Mouse (Mus musculus) forebrain, postnatal 0 days (tissue): ENCODE measurements around the gene 2310011J03Rik. TPM values are rescaled to one million over a fixed set of nuclear protein-coding genes. Genes with fewer than 3 reads are reported as not detected.
A peak's percentile ranks its signal among the peaks of the same experiment; 100 is the strongest.

Experiments used
- ATAC-seq: fragments of 200-750 bp; cut with Nextera tagmentation; 2 replicates; pipeline ENCODE4 v1.8.0; 2017; ENCODE audit warnings: mild to moderate bottlenecking, moderate library complexity
- DNase-seq: peaks from one replicate; pipeline ENCODE4 v3.0.0-alpha.2; 2015
- H3K27ac ChIP-seq: fragments of 300-500 bp; sonication (generic); 2 replicates; pipeline ENCODE4 v1.5.1; 2014; ENCODE audit warnings: low read depth, mild to moderate bottlenecking, antibody characterized with exemption, low read length, moderate library complexity, mixed read lengths
- H3K27me3 ChIP-seq: fragments of 300-500 bp; sonication (generic); 2 replicates; pipeline ENCODE4 v1.6.1; 2014; ENCODE audit warnings: mild to moderate bottlenecking, low read length, mixed read lengths; ENCODE audit not compliant: insufficient read depth
- H3K36me3 ChIP-seq: fragments of 300-500 bp; sonication (generic); 2 replicates; pipeline ENCODE4 v1.6.1; 2014; ENCODE audit warnings: mild to moderate bottlenecking, moderate library complexity; ENCODE audit not compliant: insufficient read depth
- H3K4me1 ChIP-seq: fragments of 300-500 bp; sonication (generic); 2 replicates; pipeline ENCODE4 v1.6.1; 2014; ENCODE audit warnings: antibody characterized with exemption; ENCODE audit not compliant: insufficient read depth
- H3K4me2 ChIP-seq: fragments of 300-500 bp; sonication (generic); 2 replicates; pipeline ENCODE4 v1.6.1; 2014; ENCODE audit warnings: low read depth, mild to moderate bottlenecking, moderate library complexity
- H3K4me3 ChIP-seq: fragments of 300-500 bp; sonication (generic); 2 replicates; pipeline ENCODE4 v1.5.1; 2014; ENCODE audit warnings: low read depth, low read length, mixed read lengths
- H3K9ac ChIP-seq: fragments of 300-500 bp; sonication (generic); 2 replicates; pipeline ENCODE4 v1.6.1; 2014; ENCODE audit warnings: mild to moderate bottlenecking
- H3K9me3 ChIP-seq: fragments of 300-500 bp; sonication (generic); 2 replicates; pipeline ENCODE4 v1.6.1; 2016; ENCODE audit warnings: low read length
- CTCF ChIP-seq: sonication (generic); IDR thresholded peaks from 2 replicates; pipeline ENCODE4 v1.5.1; 2016; ENCODE audit warnings: antibody characterized with exemption, control low read depth, low read depth
- WGBS: fragments of 180-500 bp; shearing (Covaris S2); extraction: QIAGEN DNeasy Blood & Tissue Kit; methylation state at CpG from one replicate; pipeline ENCODE4 v1.1.7; 2014; 5-methylcytosine and 5-hydroxymethylcytosine counted together
- polyA plus RNA-seq: library from polyadenylated mRNA; unstranded; fragments of >200 nt; fragmentation: Nextera tagmentation; extraction: Ambion mirVana; gene quantifications from 2 replicates; pipeline ENCODE4 v1.2.1, GENCODE M21; 2015
- total RNA-seq: library from RNA; depleted of rRNA; stranded (reverse); fragments of >200 nt; gene quantifications from 2 replicates; pipeline ENCODE4 v1.2.3, GENCODE M21; 2014

Gene 2310011J03Rik
- total and polyA plus RNA-seq, 2 experiments from 2014 or later, result 22.8 to 32.4 TPM

GRCm38 (mm10) chr10:80317011-80317410 is 3.3 kb downstream of the 2310011J03Rik start:
- Histone ChIP-seq H3K27ac (0 out of 2 replicates have a peak overlapping the region, but pooled peaks have one; percentile 21), H3K4me2 (no peak overlapping the region), H3K9me3 (no peaks in the 10 kb centered on the region), H3K9ac (no peak overlapping the region), H3K27me3 (no peaks in the 10 kb centered on the region), H3K4me1 (peaks cover 3% of the 10 kb centered on the region; the same call in 1 of the 2 replicates), H3K36me3 (peaks cover 65% of the 10 kb centered on the region), H3K4me3 (no peak overlapping the region)
- DNase-seq (no peak), ATAC-seq (no peak)
- 69% methylated on average over 10 of the region's 10 CpGs for WGBS
- TF ChIP-seq CTCF, result no peak

GRCm38 (mm10) chr10:80316359-80316781 is 4.0 kb downstream of the 2310011J03Rik start:
- no peak overlapping the region for H3K9ac ChIP-seq
- WGBS, result 25% methylated on average over 11 of the region's 11 CpGs
- H3K9me3 ChIP-seq, result no peaks in the 10 kb centered on the region
- H3K4me1 ChIP-seq, result peaks cover 3% of the 10 kb centered on the region; the same call in 1 of the 2 replicates
- no peak overlapping the region for H3K4me2 ChIP-seq
- H3K27me3 ChIP-seq, result no peaks in the 10 kb centered on the region
- H3K4me3 ChIP-seq, result no peak overlapping the region
- TF ChIP-seq CTCF, result no peak
- no peak for DNase-seq
- H3K27ac ChIP-seq, result peak overlapping the region; percentile 21; the same call in 1 of the 2 replicates
- H3K36me3 ChIP-seq, result peaks cover 72% of the 10 kb centered on the region
- peak; percentile 48 for ATAC-seq

DNA sequence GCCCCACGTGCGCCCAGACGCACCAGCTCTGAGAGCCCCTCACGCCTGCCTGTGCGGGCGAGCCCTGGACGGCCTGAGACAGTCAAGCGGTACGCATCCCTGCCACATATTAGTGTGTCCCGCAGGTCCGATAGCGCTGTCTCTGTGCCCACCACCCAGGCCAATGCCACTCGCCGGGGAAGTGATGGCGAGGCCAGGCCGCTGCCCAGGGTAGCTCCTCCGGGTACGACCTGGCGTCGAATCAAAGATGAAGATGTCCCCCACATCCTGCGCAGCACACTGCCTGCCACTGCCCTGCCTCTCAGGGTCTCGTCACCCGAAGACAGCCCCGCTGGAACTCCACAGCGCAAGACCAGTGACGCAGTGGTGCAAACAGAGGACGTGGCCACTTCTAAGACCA is 5.0 kb downstream of the 2310011J03Rik start:
- peaks cover 82% of the 10 kb centered on the region for H3K36me3 ChIP-seq
- TF ChIP-seq CTCF, result no peak
- no peak overlapping the region for H3K4me2 ChIP-seq

DNA sequence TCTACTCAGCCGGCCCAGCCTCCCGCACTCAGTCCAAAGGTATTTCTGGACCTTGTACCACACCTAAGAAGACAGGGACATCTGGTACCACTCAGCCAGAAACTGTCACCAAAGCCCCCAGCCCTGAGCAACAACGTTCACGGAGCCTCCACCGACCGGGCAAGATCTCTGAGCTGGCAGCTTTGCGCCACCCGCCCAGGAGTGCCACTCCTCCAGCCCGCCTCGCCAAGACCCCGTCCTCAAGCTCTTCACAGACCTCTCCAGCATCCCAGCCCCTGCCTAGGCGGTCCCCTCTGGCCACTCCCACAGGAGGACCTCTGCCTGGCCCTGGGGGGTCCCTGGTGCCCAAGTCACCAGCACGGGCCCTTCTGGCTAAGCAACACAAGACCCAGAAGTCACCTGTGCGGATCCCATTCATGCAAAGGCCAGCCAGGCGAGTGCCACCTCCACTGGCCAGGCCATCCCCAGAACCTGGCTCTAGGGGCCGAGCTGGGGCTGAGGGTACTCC is 5.8 kb downstream of the 2310011J03Rik start:
- no peak for TF ChIP-seq CTCF
- WGBS, result 63% methylated on average over 16 of the region's 16 CpGs
- H3K4me1 ChIP-seq, result peaks cover 2% of the 10 kb centered on the region; the same call in 1 of the 2 replicates
- H3K36me3 ChIP-seq, result peaks cover 88% of the 10 kb centered on the region
- no peak overlapping the region for H3K4me3 ChIP-seq
- no peaks in the 10 kb centered on the region for H3K27me3 ChIP-seq
- ATAC-seq, result no peak
- H3K27ac ChIP-seq, result no peak overlapping the region
- H3K9ac ChIP-seq, result no peak overlapping the region
- no peak for DNase-seq
- no peak overlapping the region for H3K4me2 ChIP-seq
- no peaks in the 10 kb centered on the region for H3K9me3 ChIP-seq

More for the DNA sequence above, 5.0 kb downstream of the 2310011J03Rik start:
- no peak overlapping the region for H3K4me3 ChIP-seq
- DNase-seq (no peak), ATAC-seq (no peak)
- no peaks in the 10 kb centered on the region for H3K9me3 ChIP-seq
- H3K4me1 ChIP-seq, result peaks cover 3% of the 10 kb centered on the region; the same call in 1 of the 2 replicates
- WGBS, result 60% methylated on average over 27 of the region's 27 CpGs
- 0 out of 2 replicates have a peak overlapping the region, but pooled peaks have one; percentile 9 for H3K27ac ChIP-seq
- H3K27me3 ChIP-seq, result no peaks in the 10 kb centered on the region
- H3K9ac ChIP-seq, result no peak overlapping the region

DNA sequence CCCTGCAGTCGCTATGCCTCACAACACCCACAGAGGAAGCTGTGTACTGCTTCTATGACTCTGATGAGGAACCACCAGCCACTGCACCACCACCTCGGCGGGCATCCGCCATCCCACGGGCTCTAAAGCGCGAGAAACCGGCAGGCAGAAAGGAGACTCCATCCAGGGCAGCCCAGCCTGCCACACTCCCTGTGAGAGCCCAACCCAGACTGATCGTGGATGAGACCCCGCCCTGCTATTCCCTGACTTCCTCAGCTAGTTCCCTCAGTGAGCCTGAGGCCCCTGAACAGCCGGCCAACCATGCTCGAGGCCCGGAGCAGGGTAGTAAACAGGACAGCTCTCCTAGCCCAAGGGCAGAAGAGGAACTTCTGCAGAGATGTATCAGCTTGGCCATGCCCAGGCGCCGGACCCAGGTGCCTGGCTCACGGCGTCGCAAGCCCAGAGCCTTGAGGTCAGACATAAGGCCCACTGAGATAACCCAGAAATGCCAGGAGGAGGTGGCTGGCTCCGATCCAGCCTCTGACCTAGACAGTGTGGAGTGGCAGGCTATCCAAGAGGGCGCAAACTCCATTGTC is 6.6 kb downstream of the 2310011J03Rik start:
- no peak for DNase-seq
- Histone ChIP-seq H3K36me3 (peaks cover 96% of the 10 kb centered on the region), H3K9me3 (no peaks in the 10 kb centered on the region), H3K4me2 (no peak overlapping the region), H3K4me1 (no peaks in the 10 kb centered on the region), H3K27me3 (no peaks in the 10 kb centered on the region), H3K9ac (no peak overlapping the region), H3K27ac (no peak overlapping the region), H3K4me3 (no peak overlapping the region)
- WGBS, result 65% methylated on average over 20 of the region's 20 CpGs
- TF ChIP-seq CTCF, result no peak
- ATAC-seq, result no peak

GRCm38 (mm10) chr10:80312586-80313504 is 7.5 kb downstream of the 2310011J03Rik start:
- Histone ChIP-seq H3K9ac (no peak overlapping the region), H3K27ac (no peak overlapping the region; the same call in 1 of the 2 replicates), H3K4me3 (no peak overlapping the region), H3K9me3 (no peaks in the 10 kb centered on the region), H3K4me2 (no peak overlapping the region), H3K27me3 (no peaks in the 10 kb centered on the region), H3K4me1 (no peaks in the 10 kb centered on the region), H3K36me3 (peaks cover 98% of the 10 kb centered on the region)
- no peak for DNase-seq
- no peak for TF ChIP-seq CTCF
- ATAC-seq, result no peak
- WGBS, result 75% methylated on average over 54 of the region's 54 CpGs
